Mouse (Mus musculus): ENCODE results near the gene Syt1. TPM values are rescaled to one million over a fixed set of nuclear protein-coding genes. Genes with fewer than 3 reads are reported as not detected.

The Syt1 gene
- polyA plus RNA-seq, 1 experiment: 0.27 TPM

- Histone ChIP-seq H3K4me3 (ENCODE audit: control insufficient read depth, low read depth, low read length) (no peak overlapping the region), H3K27ac (ENCODE audit: control insufficient read depth, insufficient read depth, low read depth, low read length) (peak overlapping the region; percentile 67), H3K36me3 (ENCODE audit: control insufficient read depth, insufficient read depth, low read length) (no peaks in the 10 kb centered on the region), H3K4me1 (ENCODE audit: control insufficient read depth, insufficient read depth, low read length) (peaks cover 11% of the 10 kb centered on the region), H3K27me3 (ENCODE audit: control insufficient read depth, insufficient read depth, low read length) (no peaks in the 10 kb centered on the region)
- TF ChIP-seq CTCF (IDR thresholded peaks at IDR 0.05; ENCODE audit: control insufficient read depth, insufficient read depth, insufficient replicate concordance, low read depth, low read length) (no peak), POLR2A (IDR thresholded peaks at IDR 0.05; ENCODE audit: control insufficient read depth, low read depth, low read length) (no peak)
These were observed 556.1 kb downstream of the Syt1 start for GRCm38 (mm10) chr10:108454691-108455117.

- Histone ChIP-seq H3K4me3 (ENCODE audit: control insufficient read depth, low read depth, low read length) (no peak overlapping the region), H3K27ac (ENCODE audit: control insufficient read depth, insufficient read depth, low read depth, low read length) (no peak overlapping the region), H3K27me3 (ENCODE audit: control insufficient read depth, insufficient read depth, low read length) (no peaks in the 10 kb centered on the region)
These were observed 557.2 kb downstream of the Syt1 start for GRCm38 (mm10) chr10:108453561-108453960.

GRCm38 (mm10) chr10:108452421-108452820 lies 558.4 kb downstream of the Syt1 start:
- Histone ChIP-seq H3K27me3 (ENCODE audit: control insufficient read depth, insufficient read depth, low read length) (no peaks in the 10 kb centered on the region), H3K4me1 (ENCODE audit: control insufficient read depth, insufficient read depth, low read length) (peaks cover 11% of the 10 kb centered on the region), H3K36me3 (ENCODE audit: control insufficient read depth, insufficient read depth, low read length) (no peaks in the 10 kb centered on the region), H3K27ac (ENCODE audit: control insufficient read depth, insufficient read depth, low read depth, low read length) (no peak overlapping the region), H3K4me3 (ENCODE audit: control insufficient read depth, low read depth, low read length) (peak overlapping the region; percentile 22; the same call in 1 of the 2 replicates)
- TF ChIP-seq POLR2A (IDR thresholded peaks at IDR 0.05; ENCODE audit: control insufficient read depth, low read depth, low read length) (no peak), CTCF (IDR thresholded peaks at IDR 0.05; ENCODE audit: control insufficient read depth, insufficient read depth, insufficient replicate concordance, low read depth, low read length) (no peak)

More at GRCm38 (mm10) chr10:108453561-108453960, 557.2 kb downstream of the Syt1 start:
- TF ChIP-seq CTCF (IDR thresholded peaks at IDR 0.05; ENCODE audit: control insufficient read depth, insufficient read depth, insufficient replicate concordance, low read depth, low read length) (no peak), POLR2A (IDR thresholded peaks at IDR 0.05; ENCODE audit: control insufficient read depth, low read depth, low read length) (no peak)
- H3K4me1 ChIP-seq (ENCODE audit: control insufficient read depth, insufficient read depth, low read length): peaks cover 11% of the 10 kb centered on the region
- H3K36me3 ChIP-seq (ENCODE audit: control insufficient read depth, insufficient read depth, low read length): no peaks in the 10 kb centered on the region

GRCm38 (mm10) chr10:108451516-108451915 lies 559.3 kb downstream of the Syt1 start:
- Histone ChIP-seq H3K4me3 (ENCODE audit: control insufficient read depth, low read depth, low read length) (no peak overlapping the region), H3K36me3 (ENCODE audit: control insufficient read depth, insufficient read depth, low read length) (no peaks in the 10 kb centered on the region), H3K27ac (ENCODE audit: control insufficient read depth, insufficient read depth, low read depth, low read length) (no peak overlapping the region), H3K4me1 (ENCODE audit: control insufficient read depth, insufficient read depth, low read length) (peaks cover 14% of the 10 kb centered on the region), H3K27me3 (ENCODE audit: control insufficient read depth, insufficient read depth, low read length) (no peaks in the 10 kb centered on the region)
- TF ChIP-seq POLR2A (IDR thresholded peaks at IDR 0.05; ENCODE audit: control insufficient read depth, low read depth, low read length): no peak
- TF ChIP-seq CTCF (IDR thresholded peaks at IDR 0.05; ENCODE audit: control insufficient read depth, insufficient read depth, insufficient replicate concordance, low read depth, low read length): no peak

- H3K27ac ChIP-seq (ENCODE audit: control insufficient read depth, insufficient read depth, low read depth, low read length): no peak overlapping the region
- H3K4me3 ChIP-seq (ENCODE audit: control insufficient read depth, low read depth, low read length): no peak overlapping the region
- TF ChIP-seq POLR2A (IDR thresholded peaks at IDR 0.05; ENCODE audit: control insufficient read depth, low read depth, low read length) (no peak), CTCF (IDR thresholded peaks at IDR 0.05; ENCODE audit: control insufficient read depth, insufficient read depth, insufficient replicate concordance, low read depth, low read length) (no peak)
- no peaks in the 10 kb centered on the region for H3K36me3 ChIP-seq (ENCODE audit: control insufficient read depth, insufficient read depth, low read length)
- peaks cover 16% of the 10 kb centered on the region for H3K4me1 ChIP-seq (ENCODE audit: control insufficient read depth, insufficient read depth, low read length)
- no peaks in the 10 kb centered on the region for H3K27me3 ChIP-seq (ENCODE audit: control insufficient read depth, insufficient read depth, low read length)
These were observed 560.4 kb downstream of the Syt1 start for GRCm38 (mm10) chr10:108450401-108450800.

GRCm38 (mm10) chr10:108448421-108448820 lies 562.4 kb downstream of the Syt1 start:
- Histone ChIP-seq H3K27me3 (ENCODE audit: control insufficient read depth, insufficient read depth, low read length) (no peaks in the 10 kb centered on the region), H3K36me3 (ENCODE audit: control insufficient read depth, insufficient read depth, low read length) (no peaks in the 10 kb centered on the region), H3K27ac (ENCODE audit: control insufficient read depth, insufficient read depth, low read depth, low read length) (no peak overlapping the region), H3K4me1 (ENCODE audit: control insufficient read depth, insufficient read depth, low read length) (peaks cover 10% of the 10 kb centered on the region), H3K4me3 (ENCODE audit: control insufficient read depth, low read depth, low read length) (no peak overlapping the region)
- TF ChIP-seq CTCF (IDR thresholded peaks at IDR 0.05; ENCODE audit: control insufficient read depth, insufficient read depth, insufficient replicate concordance, low read depth, low read length): no peak
- TF ChIP-seq POLR2A (IDR thresholded peaks at IDR 0.05; ENCODE audit: control insufficient read depth, low read depth, low read length): no peak

All from testis, adult 2 months (tissue).